Mouse (Mus musculus) MEL (cell line): ENCODE measurements around the gene Alkbh4. TPM values are rescaled to one million over a fixed set of nuclear protein-coding genes. Genes with fewer than 3 reads are reported as not detected.

Experiments
- DNase-seq: peaks from one replicate; pipeline ENCODE4 v3.0.0; 2011; ENCODE audit warnings: low read depth, low spot score
- H3K27ac ChIP-seq: 2 replicates; pipeline ENCODE4 v1.5.1; 2012; ENCODE audit warnings: low read depth, mild to moderate bottlenecking, control low read depth, low read length, moderate library complexity; ENCODE audit not compliant: control insufficient read depth
- H3K27me3 ChIP-seq, 2 experiments: fragments of 150-350 bp in 1 of 2; sonication (generic) in 1 of 2; 2 replicates each; pipeline ENCODE4 v1.6.1; 2012; ENCODE audit warnings: low read length in 2 of 2, mild to moderate bottlenecking in 2 of 2, improper control_type of control experiment in 1 of 2, moderate library complexity in 1 of 2; ENCODE audit not compliant: insufficient read depth in 2 of 2, control insufficient read depth in 1 of 2
- H3K36me3 ChIP-seq, 2 experiments: 2 replicates each; pipeline ENCODE4 v1.6.1; 2012 to 2014; ENCODE audit warnings: low read length in 2 of 2, improper control_type of control experiment in 1 of 2, inconsistent platforms in 1 of 2, mild to moderate bottlenecking in 1 of 2; ENCODE audit not compliant: insufficient read depth in 2 of 2, control insufficient read depth in 1 of 2
- H3K4me1 ChIP-seq, 2 experiments: fragments of 150-350 bp in 1 of 2; sonication (generic) in 1 of 2; 2 replicates each; pipeline ENCODE4 v1.6.1; 2012; ENCODE audit warnings: low read length in 2 of 2, improper control_type of control experiment in 1 of 2, mild to moderate bottlenecking in 1 of 2; ENCODE audit not compliant: insufficient read depth in 2 of 2, control insufficient read depth in 1 of 2
- H3K4me3 ChIP-seq, 2 experiments: fragments of 150-350 bp in 1 of 2; sonication (generic) in 1 of 2; 2 replicates each; pipeline ENCODE4 v1.5.1; 2012; ENCODE audit warnings: low read depth in 2 of 2, low read length in 2 of 2, mild to moderate bottlenecking in 2 of 2, moderate library complexity in 2 of 2, control low read depth in 1 of 2, improper control_type of control experiment in 1 of 2; ENCODE audit not compliant: control insufficient read depth in 1 of 2, insufficient read depth in 1 of 2
- H3K79me2 ChIP-seq: 2 replicates; pipeline ENCODE4 v1.6.1; 2012; ENCODE audit warnings: mild to moderate bottlenecking, low read length, moderate library complexity; ENCODE audit not compliant: control insufficient read depth, poor library complexity, insufficient read depth
- H3K9ac ChIP-seq: 2 replicates; pipeline ENCODE4 v1.6.1; 2012; ENCODE audit warnings: low read depth, mild to moderate bottlenecking, control low read depth, low read length, moderate library complexity; ENCODE audit not compliant: control insufficient read depth, poor library complexity, severe bottlenecking
- H3K9me3 ChIP-seq: fragments of 150-350 bp; sonication (generic); replicated peaks from 2 replicates; pipeline ENCODE4 v1.6.1; 2012; ENCODE audit warnings: mild to moderate bottlenecking, low read length, improper control_type of control experiment, moderate library complexity; ENCODE audit not compliant: insufficient read depth
- BHLHE40 ChIP-seq: IDR thresholded peaks from 2 replicates; pipeline ENCODE4 v1.6.1; 2012; ENCODE audit warnings: low read depth, mild to moderate bottlenecking, inconsistent platforms, low read length, improper control_type of control experiment, borderline replicate concordance
- CHD2 ChIP-seq: IDR thresholded peaks from 2 replicates; pipeline ENCODE4 v1.6.1; 2011; ENCODE audit warnings: low read length, improper control_type of control experiment
- CTCF ChIP-seq, 3 experiments: IDR thresholded peaks in 2 of 3; conservative IDR thresholded peaks in 1 of 3; 2 replicates each; pipeline ENCODE4 v1.5.1; 2011 to 2012; ENCODE audit warnings: low read length in 3 of 3, low read depth in 2 of 3, mild to moderate bottlenecking in 2 of 3, improper control_type of control experiment in 1 of 3, inconsistent platforms in 1 of 3, mixed read lengths in 1 of 3, moderate library complexity in 1 of 3; ENCODE audit not compliant: control insufficient read depth in 1 of 3, insufficient read depth in 1 of 3, poor library complexity in 1 of 3, severe bottlenecking in 1 of 3
- E2F4 ChIP-seq: IDR thresholded peaks from 2 replicates; pipeline ENCODE4 v1.6.1; 2011; ENCODE audit warnings: low read depth, low read length, improper control_type of control experiment, borderline replicate concordance
- ELF1 ChIP-seq: IDR thresholded peaks from 2 replicates; pipeline ENCODE4 v1.6.1; 2014; ENCODE audit warnings: low read depth, mild to moderate bottlenecking, inconsistent platforms, low read length, improper control_type of control experiment, moderate library complexity
- EP300 ChIP-seq, 2 experiments: IDR thresholded peaks; 2 replicates each; pipeline ENCODE4 v1.6.1; 2011; ENCODE audit warnings: improper control_type of control experiment in 2 of 2, low read length in 2 of 2, low read depth in 1 of 2, mild to moderate bottlenecking in 1 of 2
- ETS1 ChIP-seq: IDR thresholded peaks from 2 replicates; pipeline ENCODE4 v1.6.1; 2012; ENCODE audit warnings: low read depth, mild to moderate bottlenecking, inconsistent platforms, low read length, improper control_type of control experiment, moderate library complexity
- GABPA ChIP-seq: IDR thresholded peaks from 2 replicates; pipeline ENCODE4 v1.6.1; 2012; ENCODE audit warnings: low read depth, mild to moderate bottlenecking, inconsistent platforms, low read length, improper control_type of control experiment, moderate library complexity
- GATA1 ChIP-seq: IDR thresholded peaks from 2 replicates; pipeline ENCODE4 v1.6.1; 2011; ENCODE audit warnings: low read depth, low read length, improper control_type of control experiment
- HCFC1 ChIP-seq: IDR thresholded peaks from 2 replicates; pipeline ENCODE4 v1.6.1; 2012; ENCODE audit warnings: low read depth, mild to moderate bottlenecking, inconsistent platforms, low read length, improper control_type of control experiment, moderate library complexity
- JUND ChIP-seq: IDR thresholded peaks from 2 replicates; pipeline ENCODE4 v1.6.1; 2011; ENCODE audit warnings: low read depth, mild to moderate bottlenecking, improper control_type of control experiment, low read length
- KAT2A ChIP-seq: conservative IDR thresholded peaks from 2 replicates; pipeline ENCODE4 v1.6.1; 2012; ENCODE audit warnings: low read depth, low read length, improper control_type of control experiment, inconsistent platforms
- MAFK ChIP-seq: IDR thresholded peaks from 2 replicates; pipeline ENCODE4 v1.6.1; 2011; ENCODE audit warnings: low read depth, mild to moderate bottlenecking, low read length, improper control_type of control experiment, borderline replicate concordance
- MAX ChIP-seq: IDR thresholded peaks from 2 replicates; pipeline ENCODE4 v1.6.1; 2011; ENCODE audit warnings: low read length, improper control_type of control experiment
- MAZ ChIP-seq: IDR thresholded peaks from 2 replicates; pipeline ENCODE4 v1.6.1; 2012; ENCODE audit warnings: low read depth, mild to moderate bottlenecking, inconsistent platforms, low read length, improper control_type of control experiment
- MEF2A ChIP-seq: IDR thresholded peaks from 2 replicates; pipeline ENCODE4 v1.6.1; 2014; ENCODE audit warnings: low read depth, mild to moderate bottlenecking, inconsistent platforms, low read length, improper control_type of control experiment; ENCODE audit not compliant: poor library complexity, insufficient replicate concordance, severe bottlenecking; ENCODE audit errors: extremely low read depth
- MXI1 ChIP-seq: IDR thresholded peaks from 2 replicates; pipeline ENCODE4 v1.6.1; 2011; ENCODE audit warnings: mild to moderate bottlenecking, low read depth, low read length, improper control_type of control experiment
- MYB ChIP-seq: IDR thresholded peaks from 2 replicates; pipeline ENCODE4 v1.6.1; 2011; ENCODE audit warnings: mild to moderate bottlenecking, low read depth, low read length, improper control_type of control experiment
- MYC ChIP-seq: IDR thresholded peaks from 2 replicates; pipeline ENCODE4 v1.6.1; 2011; ENCODE audit warnings: low read depth, mild to moderate bottlenecking, low read length, improper control_type of control experiment, moderate library complexity
- NELFE ChIP-seq: IDR thresholded peaks from 2 replicates; pipeline ENCODE4 v1.6.1; 2011; ENCODE audit warnings: low read depth, low read length, improper control_type of control experiment
- NRF1 ChIP-seq: IDR thresholded peaks from 2 replicates; pipeline ENCODE4 v1.6.1; 2014; ENCODE audit warnings: low read depth, mild to moderate bottlenecking, inconsistent platforms, low read length, improper control_type of control experiment, moderate library complexity; ENCODE audit not compliant: poor library complexity, insufficient read depth, severe bottlenecking
- POLR2A ChIP-seq, 2 experiments: IDR thresholded peaks; 2 replicates each; pipeline ENCODE4 v1.6.1; 2011 to 2012; ENCODE audit warnings: low read length in 2 of 2, mild to moderate bottlenecking in 2 of 2, control low read depth in 1 of 2, improper control_type of control experiment in 1 of 2, low read depth in 1 of 2, moderate library complexity in 1 of 2; ENCODE audit not compliant: control insufficient read depth in 1 of 2, insufficient read depth in 1 of 2, poor library complexity in 1 of 2
- POLR2AphosphoS2 ChIP-seq: IDR thresholded peaks from 2 replicates; pipeline ENCODE4 v1.6.1; 2011; ENCODE audit warnings: low read length, improper control_type of control experiment
- POLR2AphosphoS5 ChIP-seq: IDR thresholded peaks from 2 replicates; pipeline ENCODE4 v1.6.1; 2012; ENCODE audit warnings: low read depth, borderline replicate concordance, mild to moderate bottlenecking, inconsistent platforms, low read length, moderate library complexity, mixed read lengths
- RAD21 ChIP-seq: IDR thresholded peaks from 2 replicates; pipeline ENCODE4 v1.6.1; 2011; ENCODE audit warnings: mild to moderate bottlenecking, low read depth, low read length, improper control_type of control experiment
- RCOR1 ChIP-seq: IDR thresholded peaks from 2 replicates; pipeline ENCODE4 v1.6.1; 2012; ENCODE audit warnings: low read depth, mild to moderate bottlenecking, inconsistent platforms, low read length, improper control_type of control experiment
- SIN3A ChIP-seq: IDR thresholded peaks from 2 replicates; pipeline ENCODE4 v1.6.1; 2012; ENCODE audit warnings: low read length, improper control_type of control experiment, inconsistent platforms
- SMC3 ChIP-seq: IDR thresholded peaks from 2 replicates; pipeline ENCODE4 v1.6.1; 2011; ENCODE audit warnings: low read depth, low read length, improper control_type of control experiment
- TAL1 ChIP-seq: IDR thresholded peaks from 2 replicates; pipeline ENCODE4 v1.6.1; 2012; ENCODE audit warnings: mild to moderate bottlenecking, inconsistent platforms, low read length, moderate library complexity, mixed read lengths
- TBP ChIP-seq: IDR thresholded peaks from 2 replicates; pipeline ENCODE4 v1.8.0; 2011; ENCODE audit warnings: low read depth, low read length, improper control_type of control experiment
- TCF12 ChIP-seq: IDR thresholded peaks from 2 replicates; pipeline ENCODE4 v1.6.1; 2014; ENCODE audit warnings: low read depth, mild to moderate bottlenecking, inconsistent platforms, low read length, improper control_type of control experiment, moderate library complexity
- UBTF ChIP-seq: IDR thresholded peaks from 2 replicates; pipeline ENCODE4 v1.6.1; 2012; ENCODE audit warnings: low read depth, mild to moderate bottlenecking, inconsistent platforms, low read length, improper control_type of control experiment, moderate library complexity, borderline replicate concordance; ENCODE audit not compliant: insufficient read depth
- USF1 ChIP-seq: IDR thresholded peaks from 2 replicates; pipeline ENCODE4 v1.6.1; 2014; ENCODE audit warnings: low read depth, mild to moderate bottlenecking, inconsistent platforms, low read length, improper control_type of control experiment, moderate library complexity
- USF2 ChIP-seq, 2 experiments: IDR thresholded peaks; 2 replicates each; pipeline ENCODE4 v1.6.1; 2011 to 2012; ENCODE audit warnings: improper control_type of control experiment in 2 of 2, low read length in 2 of 2, borderline replicate concordance in 1 of 2, inconsistent platforms in 1 of 2, low read depth in 1 of 2, mild to moderate bottlenecking in 1 of 2; ENCODE audit not compliant: insufficient read depth in 1 of 2
- ZC3H11A ChIP-seq: IDR thresholded peaks from 2 replicates; pipeline ENCODE4 v1.6.1; 2012; ENCODE audit warnings: low read depth, mild to moderate bottlenecking, inconsistent platforms, low read length, improper control_type of control experiment
- ZKSCAN1 ChIP-seq: IDR thresholded peaks from 2 replicates; pipeline ENCODE4 v1.6.1; 2012; ENCODE audit warnings: low read depth, mild to moderate bottlenecking, inconsistent platforms, low read length, improper control_type of control experiment, moderate library complexity
- ZMIZ1 ChIP-seq: IDR thresholded peaks from 2 replicates; pipeline ENCODE4 v1.6.1; 2012; ENCODE audit warnings: low read depth, mild to moderate bottlenecking, inconsistent platforms, low read length, improper control_type of control experiment, moderate library complexity
- ZNF384 ChIP-seq: IDR thresholded peaks from 2 replicates; pipeline ENCODE4 v1.6.1; 2012; ENCODE audit warnings: low read depth, mild to moderate bottlenecking, inconsistent platforms, low read length, improper control_type of control experiment
- polyA plus RNA-seq, 2 experiments: library from polyadenylated mRNA; stranded (reverse) in 1 of 2; unstranded in 1 of 2; fragments of >175 nt in 1 of 2; fragments of >200 nt in 1 of 2; gene quantifications; 2 replicates each; pipeline versions ENCODE4 v1.2.1 to v1.2.4; 2012; ENCODE audit warnings: low replicate concordance in 2 of 2, low read depth in 1 of 2; ENCODE audit not compliant: insufficient read length in 2 of 2, insufficient read depth in 1 of 2, missing spikeins in 1 of 2
- total RNA-seq: library from RNA; depleted of rRNA; stranded (reverse); fragments of 300-350 nt; gene quantifications from 2 replicates; pipeline ENCODE4 v1.2.3, GENCODE M21; 2012

Gene Alkbh4
- total and polyA plus RNA-seq, 3 experiments: 23.2 to 24.2 TPM; not detected in 1

GRCm38 (mm10) chr5:136186723-136187122, 50.8 kb downstream of the Alkbh4 start:
- Histone ChIP-seq H3K4me1 (peaks cover 10 to 21% of the 10 kb centered on the region in 2 experiments), H3K9ac (no peak overlapping the region), H3K79me2 (no peaks in the 10 kb centered on the region), H3K36me3 (peaks cover 13 to 19% of the 10 kb centered on the region in 2 experiments), H3K27ac (no peak overlapping the region), H3K9me3 (no peaks in the 10 kb centered on the region), H3K4me3 (no peak overlapping the region), H3K27me3 (no peaks in the 10 kb centered on the region)
- DNase-seq: peak; percentile 77
- TF ChIP-seq POLR2A (IDR thresholded peaks at IDR 0.05; ENCODE audit: control insufficient read depth in 1 of 2, insufficient read depth in 1 of 2, low read depth in 1 of 2, low read length in 2 of 2, poor library complexity in 1 of 2) (no peak), ETS1 (no peak), E2F4 (no peak), TAL1 (no peak), ELF1 (no peak), MYB (no peak), RCOR1 (no peak), GATA1 (no peak), CTCF (IDR thresholded peaks at IDR 0.05 in 2 of 3, conservative IDR thresholded peaks at IDR 0.05 in 1 of 3; ENCODE audit: control insufficient read depth in 1 of 3, insufficient read depth in 1 of 3, low read depth in 2 of 3, low read length in 3 of 3, poor library complexity in 1 of 3, severe bottlenecking in 1 of 3) (peak; percentile 80 to 98 (median 85)), JUND (no peak), SIN3A (peak; percentile 75), ZMIZ1 (no peak), CHD2 (no peak), USF2 (IDR thresholded peaks at IDR 0.05; ENCODE audit: borderline replicate concordance in 1 of 2, insufficient read depth in 1 of 2, low read depth in 1 of 2, low read length in 2 of 2) (no peak), ZNF384 (peak; percentile 46), MAX (no peak), HCFC1 (peak; percentile 45; the same call in 1 of the 2 replicates), MAFK (no peak), GABPA (no peak), MYC (0 out of 2 replicates have a peak, but pooled peaks have one; percentile 15), POLR2AphosphoS2 (no peak), SMC3 (peak; percentile 89), USF1 (no peak), TBP (no peak), MAZ (peak; percentile 45; the same call in 1 of the 2 replicates), BHLHE40 (peak; percentile 63; the same call in 1 of the 2 replicates), NELFE (no peak), ZC3H11A (peak; percentile 90), EP300 (IDR thresholded peaks at IDR 0.05; ENCODE audit: low read depth in 1 of 2, low read length in 2 of 2) (0 out of 4 replicates have a peak, but pooled peaks of 1 of the 2 experiments have one; percentile 7), KAT2A (no peak), MEF2A (no peak), MXI1 (peak; percentile 69), NRF1 (no peak), UBTF (no peak), ZKSCAN1 (0 out of 2 replicates have a peak, but pooled peaks have one; percentile 31), POLR2AphosphoS5 (no peak), RAD21 (peak; percentile 96), TCF12 (no peak)
